Mouse (Mus musculus): ENCODE results near the gene Nhlh2.

The Nhlh2 gene

GRCm38 (mm10) chr3:102009926-102010381 is at the start of gene Nhlh2:
Nhlh2 (plus strand) TSS chr3:102010076.
- DNase-seq: peak; percentile 45

DNA sequence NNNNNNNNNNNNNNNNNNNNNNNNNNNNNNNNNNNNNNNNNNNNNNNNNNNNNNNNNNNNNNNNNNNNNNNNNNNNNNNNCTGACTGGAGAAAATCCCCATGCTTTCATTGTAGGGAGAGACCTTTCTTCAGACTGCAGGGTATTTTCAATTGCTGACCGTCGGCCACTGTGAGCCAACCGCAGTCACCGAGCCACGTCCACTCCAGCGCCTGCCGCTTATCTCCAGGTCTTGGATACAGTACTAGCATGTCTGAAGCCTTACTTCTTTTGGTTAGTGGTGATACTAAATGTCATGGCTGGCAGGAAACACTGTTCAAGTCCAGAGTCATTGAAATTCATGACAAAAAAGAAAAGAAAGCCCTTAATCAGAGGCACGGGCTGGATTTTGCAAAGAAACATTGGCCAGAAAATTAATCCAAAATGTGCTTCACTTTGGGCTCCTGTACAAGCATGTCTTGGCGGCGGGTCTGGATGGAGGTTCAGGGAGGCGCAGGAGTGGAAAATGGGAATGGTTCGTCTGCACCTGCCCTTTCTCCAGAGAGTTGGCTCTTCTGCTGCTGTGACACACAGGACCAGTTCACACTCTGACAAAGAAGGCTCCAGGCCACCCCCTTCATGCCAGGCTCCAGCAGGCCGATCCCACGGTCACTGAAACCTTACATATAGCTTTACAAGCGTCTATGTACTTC is 48.6 kb upstream of the Nhlh2 start:
- no peak for DNase-seq

DNA sequence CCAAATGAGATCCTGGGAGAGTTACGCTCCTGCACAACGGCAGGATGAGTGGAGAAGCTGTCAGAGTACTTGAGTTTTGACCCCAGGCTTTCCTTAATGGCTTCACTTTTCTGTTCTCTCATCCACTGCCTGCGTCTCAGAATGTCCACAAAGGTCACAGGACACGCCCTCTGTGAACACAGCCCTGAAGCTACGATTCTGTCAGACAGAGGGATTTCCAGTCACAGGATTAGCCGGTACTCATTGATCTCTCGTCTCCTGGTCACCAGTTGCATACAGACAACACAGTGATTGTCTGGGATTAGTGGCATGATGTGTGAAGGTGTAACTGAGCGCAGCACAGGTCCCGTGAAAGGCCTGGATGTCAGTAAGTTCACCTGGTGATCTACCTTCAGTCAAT is 46.4 kb upstream of the Nhlh2 start:
- DNase-seq: no peak

- DNase-seq: no peak
Observed at GRCm38 (mm10) chr3:101964352-101964751, 45.5 kb upstream of the Nhlh2 start.

DNA sequence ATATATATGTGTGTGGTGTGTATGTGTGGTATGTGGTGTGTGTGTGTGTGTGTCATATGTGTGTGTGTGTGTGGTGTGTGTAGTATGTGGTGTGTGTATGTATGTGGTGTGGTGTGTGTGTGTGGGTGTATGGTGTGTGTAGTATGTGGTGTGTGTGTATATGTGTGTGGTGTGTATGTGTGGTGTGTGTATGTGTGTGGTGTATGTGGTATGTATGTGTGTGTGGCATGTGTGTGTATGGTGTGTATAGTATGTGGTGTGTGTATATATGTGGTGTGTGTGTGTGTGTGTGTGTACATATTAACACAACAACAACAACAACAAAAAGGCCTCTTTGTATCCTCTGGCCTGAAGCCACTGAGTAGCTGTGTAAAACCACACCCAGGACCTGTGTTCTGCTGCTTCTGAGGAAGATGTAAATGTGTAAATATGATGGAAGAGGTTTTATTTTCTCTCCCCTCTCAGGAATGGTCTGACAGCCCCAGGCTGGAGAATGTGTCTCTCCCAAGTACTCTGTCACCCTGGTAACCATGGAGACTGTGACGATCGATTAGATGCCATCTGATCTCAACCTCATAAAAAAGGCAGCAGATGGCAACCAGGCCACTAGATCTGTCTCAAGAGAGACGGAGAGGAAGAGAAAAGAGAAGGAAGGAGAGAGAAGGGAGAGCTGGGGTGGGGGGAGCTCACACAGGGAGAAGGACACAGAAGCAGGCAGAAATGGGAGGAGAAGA is 42.9 kb upstream of the Nhlh2 start:
- no peak for DNase-seq

- DNase-seq: no peak
Observed at GRCm38 (mm10) chr3:101975337-101975736, 34.5 kb upstream of the Nhlh2 start.

- no peak for DNase-seq
Observed at GRCm38 (mm10) chr3:101978299-101978994, 31.4 kb upstream of the Nhlh2 start.

GRCm38 (mm10) chr3:101983917-101984316 is 26.0 kb upstream of the Nhlh2 start:
- no peak for DNase-seq

DNA sequence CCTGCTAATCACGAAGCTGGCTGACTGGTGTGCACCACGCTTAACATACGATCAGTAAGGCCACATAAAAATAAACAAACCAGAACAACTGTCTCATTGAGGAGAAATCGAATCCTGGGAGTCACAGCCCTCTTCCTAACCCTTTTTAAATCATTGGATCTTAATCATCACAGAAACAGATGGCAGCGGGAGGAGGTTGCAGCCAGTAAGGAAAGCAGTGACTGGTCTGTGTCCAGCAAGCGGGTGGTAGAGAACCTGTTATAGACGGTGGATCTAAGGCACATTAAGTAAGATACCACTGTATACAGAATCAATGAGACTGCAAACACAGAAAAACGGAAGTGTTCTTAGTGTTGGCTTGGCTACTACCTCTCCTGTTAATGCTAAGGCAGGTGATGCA is 24.2 kb upstream of the Nhlh2 start:
- DNase-seq: no peak

GRCm38 (mm10) chr3:101990136-101990535 is 19.7 kb upstream of the Nhlh2 start:
- no peak for DNase-seq

GRCm38 (mm10) chr3:101990995-101991516 is 18.8 kb upstream of the Nhlh2 start:
- no peak for DNase-seq

DNA sequence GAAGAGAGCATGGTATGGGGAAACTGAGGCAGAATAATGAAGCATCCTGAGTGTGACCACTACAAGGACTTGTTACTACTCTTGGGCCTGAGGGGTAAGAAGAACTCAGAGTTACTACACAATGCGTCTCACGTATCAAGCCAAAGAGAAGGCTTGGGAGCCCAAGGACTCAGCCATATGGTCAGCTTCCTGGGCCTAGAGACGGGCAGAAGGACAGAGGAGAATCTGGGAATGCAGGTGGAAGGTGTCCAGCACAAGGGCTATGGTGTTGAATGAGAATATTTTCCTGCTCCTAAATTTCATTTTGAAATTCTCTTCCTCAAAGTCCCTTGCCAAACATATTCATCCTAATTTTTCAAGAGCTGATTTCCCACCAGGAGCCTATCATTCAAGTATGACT is 12.0 kb upstream of the Nhlh2 start:
- peak; percentile 52 for DNase-seq

GRCm38 (mm10) chr3:102010681-102011317 is 923 bp downstream of the Nhlh2 start:
- no peak for DNase-seq

- DNase-seq: peak; percentile 78
Observed at GRCm38 (mm10) chr3:102011318-102012075, 1.6 kb downstream of the Nhlh2 start.

DNA sequence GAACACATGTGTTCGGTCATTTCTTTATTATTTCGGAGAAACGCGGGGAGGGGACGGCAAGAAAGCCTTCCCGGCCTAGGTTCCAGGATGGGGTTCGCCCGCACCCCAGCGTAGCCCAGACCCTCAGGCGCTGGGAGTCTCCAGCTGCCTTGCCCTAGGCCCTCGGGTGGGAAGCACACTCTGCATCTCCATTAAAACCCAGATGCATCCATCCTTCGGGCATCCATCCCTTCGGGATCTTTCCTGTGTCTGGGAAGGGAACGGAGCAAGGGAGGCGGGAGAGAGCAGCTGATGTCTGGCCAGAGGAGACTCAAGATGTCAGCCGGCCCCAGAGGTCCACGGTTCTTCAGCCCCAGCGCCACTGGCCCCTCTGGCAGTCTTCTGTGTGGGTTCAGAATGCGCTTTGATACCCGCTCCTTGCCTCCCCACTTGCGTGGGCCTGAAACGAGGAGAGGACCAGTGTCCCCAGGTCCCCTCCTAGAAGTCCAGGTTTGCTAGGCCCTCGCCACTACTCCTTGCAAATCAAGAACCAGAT is 2.3 kb downstream of the Nhlh2 start:
- no peak for DNase-seq

DNA sequence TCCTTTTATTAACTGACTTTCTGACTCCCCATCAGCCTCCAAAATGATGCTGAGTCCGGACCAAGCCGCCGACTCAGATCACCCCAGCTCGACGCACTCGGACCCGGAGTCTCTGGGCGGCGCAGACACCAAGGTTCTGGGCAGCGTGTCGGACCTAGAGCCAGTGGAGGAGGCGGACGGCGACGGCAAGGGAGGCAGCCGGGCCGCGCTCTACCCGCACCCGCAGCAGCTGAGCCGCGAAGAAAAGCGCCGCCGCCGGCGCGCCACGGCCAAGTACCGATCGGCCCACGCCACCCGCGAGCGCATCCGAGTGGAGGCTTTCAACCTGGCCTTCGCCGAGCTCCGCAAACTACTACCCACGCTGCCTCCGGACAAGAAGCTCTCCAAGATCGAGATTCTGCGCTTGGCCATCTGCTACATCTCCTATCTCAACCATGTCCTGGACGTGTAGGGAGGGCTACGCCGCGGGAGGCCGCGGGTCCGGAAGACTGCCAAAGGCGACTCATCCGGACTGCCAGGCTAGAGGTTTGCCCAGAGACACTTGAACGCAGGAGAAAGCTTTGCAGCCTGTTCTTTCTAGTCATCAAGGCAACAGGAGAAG is 2.8 kb downstream of the Nhlh2 start:
- peak; percentile 96 for DNase-seq

DNA sequence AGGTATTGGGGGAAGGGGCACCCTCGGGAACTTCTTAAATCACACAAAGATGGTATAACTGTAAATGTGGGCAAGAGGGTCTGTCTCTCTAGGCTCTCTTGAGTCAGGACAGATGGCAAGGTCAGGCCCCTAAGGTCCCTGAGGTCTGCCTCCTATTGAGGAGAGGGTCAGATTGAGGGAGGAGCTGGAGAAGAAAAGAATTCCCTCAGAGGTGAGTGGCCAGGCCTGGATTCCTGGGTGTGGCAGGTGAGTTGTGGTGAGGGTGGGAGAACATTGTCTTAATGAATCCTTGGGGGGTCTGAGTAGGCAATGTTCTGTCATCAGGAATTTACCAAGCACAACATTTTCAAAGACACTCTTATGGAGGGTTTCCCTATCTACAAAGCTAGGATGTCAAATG is 10.7 kb downstream of the Nhlh2 start:
- no peak for DNase-seq

- DNase-seq: no peak
Observed at GRCm38 (mm10) chr3:102022721-102023120, 12.8 kb downstream of the Nhlh2 start.

GRCm38 (mm10) chr3:102023337-102023736 is 13.5 kb downstream of the Nhlh2 start:
- no peak for DNase-seq

GRCm38 (mm10) chr3:102023829-102024228 is 14.0 kb downstream of the Nhlh2 start:
- no peak for DNase-seq

GRCm38 (mm10) chr3:102024981-102025451 is 15.1 kb downstream of the Nhlh2 start:
- no peak for DNase-seq

Measured in cerebellum, adult 11-12 months (tissue).